Mouse (Mus musculus) heart, embryonic 16.5 days (tissue): ENCODE data around the gene Mfsd4a. TPM values are rescaled to one million over a fixed set of nuclear protein-coding genes. Genes with fewer than 3 reads are reported as not detected.

Experiments
- ATAC-seq: fragments of 200-750 bp; cut with Nextera tagmentation; replicated peaks from 2 replicates; pipeline ENCODE4 v1.8.0; 2017; ENCODE audit warnings: moderate number of reproducible peaks; ENCODE audit not compliant: insufficient read depth, low FRiP score; ENCODE audit errors: extremely low read depth
- H3K27ac ChIP-seq: fragments of 300-500 bp; sonication (generic); 2 replicates; pipeline ENCODE4 v1.5.1; 2014; ENCODE audit warnings: mild to moderate bottlenecking, low read length, control low read depth, moderate library complexity
- H3K27me3 ChIP-seq: fragments of 300-500 bp; sonication (generic); 2 replicates; pipeline ENCODE4 v1.6.1; 2014; ENCODE audit warnings: low read length, mixed read lengths; ENCODE audit not compliant: control insufficient read depth, insufficient read depth
- H3K36me3 ChIP-seq: fragments of 300-500 bp; sonication (generic); 2 replicates; pipeline ENCODE4 v1.6.1; 2014; ENCODE audit not compliant: control insufficient read depth, insufficient read depth
- H3K4me1 ChIP-seq: fragments of 300-500 bp; sonication (generic); 2 replicates; pipeline ENCODE4 v1.6.1; 2014; ENCODE audit warnings: low read length, mixed read lengths; ENCODE audit not compliant: control insufficient read depth, insufficient read depth
- H3K4me2 ChIP-seq: fragments of 300-500 bp; sonication (generic); 2 replicates; pipeline ENCODE4 v1.6.1; 2014; ENCODE audit warnings: low read depth, mild to moderate bottlenecking, control low read depth, low read length
- H3K4me3 ChIP-seq: fragments of 300-500 bp; sonication (generic); 2 replicates; pipeline ENCODE4 v1.5.1; 2014; ENCODE audit warnings: mild to moderate bottlenecking, control low read depth, low read length
- H3K9ac ChIP-seq: fragments of 300-500 bp; sonication (generic); 2 replicates; pipeline ENCODE4 v1.6.1; 2014; ENCODE audit warnings: low read length, control low read depth
- H3K9me3 ChIP-seq: fragments of 300-500 bp; sonication (generic); replicated peaks from 2 replicates; pipeline ENCODE4 v1.6.1; 2016; ENCODE audit warnings: low read length; ENCODE audit not compliant: control insufficient read depth
- WGBS: fragments of 180-500 bp; shearing (Covaris S2); extraction: QIAGEN DNeasy Blood & Tissue Kit; methylation state at CpG from one replicate; pipeline ENCODE4 v1.1.7; 2014; 5-methylcytosine and 5-hydroxymethylcytosine counted together
- polyA plus RNA-seq: library from polyadenylated mRNA; unstranded; fragments of >200 nt; fragmentation: Nextera tagmentation; extraction: Ambion mirVana; gene quantifications from 2 replicates; pipeline ENCODE4 v1.2.1, GENCODE M21; 2015

The Mfsd4a gene
- polyA plus RNA-seq, 1 experiment from 2014 or later, result 8.5 TPM

DNA sequence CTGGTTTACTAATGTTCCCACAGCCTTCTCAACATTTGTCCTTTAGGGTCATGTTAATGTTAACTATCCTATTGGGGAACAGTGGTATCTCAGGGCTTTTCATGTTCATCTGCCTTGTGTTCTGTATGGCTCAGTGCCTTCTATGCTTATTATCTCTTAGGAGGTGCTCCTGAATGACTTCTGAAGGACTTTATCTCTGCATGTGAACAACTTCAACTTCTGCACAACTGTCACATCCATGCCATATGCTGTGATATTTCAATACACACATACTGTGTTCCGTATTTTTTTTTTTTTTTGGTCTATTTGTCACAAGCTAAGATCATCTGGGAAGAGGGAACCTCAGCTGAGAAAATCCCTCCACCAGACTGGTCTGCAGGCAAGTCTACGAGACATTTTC is 10.6 kb upstream of the Mfsd4a start:
- Histone ChIP-seq H3K4me2 (no peak overlapping the region), H3K4me1 (no peaks in the 10 kb centered on the region), H3K27ac (no peak overlapping the region), H3K36me3 (no peaks in the 10 kb centered on the region), H3K4me3 (no peak overlapping the region), H3K9me3 (peaks cover 3% of the 10 kb centered on the region; the same call in 1 of the 2 replicates), H3K9ac (no peak overlapping the region), H3K27me3 (no peaks in the 10 kb centered on the region)
- WGBS, result 72% methylated on average over 2 of the region's 2 CpGs
- ATAC-seq, result no peak

DNA sequence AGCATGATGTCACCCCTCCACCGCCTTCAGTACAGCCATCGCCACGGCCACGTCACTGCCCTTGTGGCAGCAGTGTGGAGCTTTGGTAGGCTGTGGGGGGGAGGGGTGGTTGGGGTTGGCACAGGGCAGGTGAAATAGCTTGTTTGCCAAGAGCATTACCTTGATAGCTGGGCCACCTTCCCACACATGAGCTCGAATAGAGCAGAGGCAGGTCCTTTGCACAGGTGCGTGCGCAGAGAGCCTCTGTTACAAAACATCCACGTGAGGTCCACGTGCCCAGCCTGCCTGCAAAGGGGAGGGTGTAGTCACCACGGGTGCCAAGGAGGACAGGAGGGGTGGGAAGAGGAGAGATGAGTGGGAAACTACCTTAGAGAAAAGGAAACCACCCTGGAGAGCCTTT is 7.7 kb upstream of the Mfsd4a start:
- WGBS, result 81% methylated on average over 10 of the region's 10 CpGs

DNA sequence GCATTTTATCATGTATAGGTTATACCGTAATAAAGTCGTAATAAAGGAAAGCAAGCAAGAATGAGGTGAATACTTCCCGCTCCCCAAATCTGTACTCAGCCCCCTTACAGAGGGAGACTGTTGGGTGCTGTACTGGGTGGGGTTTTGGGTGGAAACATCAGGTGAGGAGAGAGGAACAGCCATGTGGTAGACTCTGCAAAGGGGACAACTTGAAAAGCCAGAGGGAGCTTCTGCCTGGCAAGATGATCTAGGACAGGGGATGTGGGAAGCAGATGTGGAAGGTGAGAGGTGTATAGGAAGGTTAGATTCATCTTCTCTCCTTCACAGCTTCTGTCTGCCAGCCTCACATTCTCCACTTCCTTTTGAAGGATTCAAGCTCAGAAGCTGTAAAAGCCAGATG is 2.8 kb upstream of the Mfsd4a start:
- Histone ChIP-seq H3K27me3 (peaks cover 31% of the 10 kb centered on the region), H3K27ac (no peak overlapping the region), H3K4me3 (no peak overlapping the region), H3K36me3 (no peaks in the 10 kb centered on the region), H3K4me2 (no peak overlapping the region), H3K4me1 (peaks cover 9% of the 10 kb centered on the region), H3K9ac (no peak overlapping the region), H3K9me3 (no peaks in the 10 kb centered on the region)
- no peak for ATAC-seq
- 82% methylated on average over 3 of the region's 3 CpGs for WGBS

More for the DNA sequence above, 7.7 kb upstream of the Mfsd4a start:
- Histone ChIP-seq H3K4me1 (no peaks in the 10 kb centered on the region), H3K9ac (no peak overlapping the region), H3K27me3 (no peaks in the 10 kb centered on the region), H3K4me3 (no peak overlapping the region), H3K9me3 (peaks cover 3% of the 10 kb centered on the region; the same call in 1 of the 2 replicates), H3K27ac (no peak overlapping the region), H3K36me3 (no peaks in the 10 kb centered on the region), H3K4me2 (no peak overlapping the region)
- ATAC-seq, result no peak

DNA sequence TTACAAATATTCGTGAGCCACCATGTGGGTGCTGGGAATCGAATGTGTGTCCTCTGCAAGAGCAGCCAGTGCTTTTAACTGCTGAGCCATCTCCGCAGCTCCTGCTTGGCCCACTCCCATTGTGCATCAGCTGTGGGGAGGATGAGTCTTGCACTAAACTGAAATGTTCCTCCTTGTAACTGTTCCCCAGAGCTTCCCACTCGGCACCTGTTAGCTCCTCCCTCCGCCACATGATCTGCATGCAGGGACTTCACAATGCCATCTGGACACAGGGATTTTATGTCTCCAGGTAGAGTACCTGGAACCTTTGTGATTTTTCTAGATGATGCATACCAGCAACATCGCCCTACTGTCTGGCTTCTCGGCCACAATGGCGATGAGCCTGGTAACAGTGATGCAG is 1.6 kb upstream of the Mfsd4a start:
- no peak for ATAC-seq
- Histone ChIP-seq H3K27ac (no peak overlapping the region), H3K9ac (no peak overlapping the region), H3K36me3 (no peaks in the 10 kb centered on the region), H3K4me2 (no peak overlapping the region), H3K9me3 (no peaks in the 10 kb centered on the region), H3K27me3 (peaks cover 42% of the 10 kb centered on the region), H3K4me3 (no peak overlapping the region), H3K4me1 (peaks cover 9% of the 10 kb centered on the region)
- 84% methylated on average over 8 of the region's 8 CpGs for WGBS

DNA sequence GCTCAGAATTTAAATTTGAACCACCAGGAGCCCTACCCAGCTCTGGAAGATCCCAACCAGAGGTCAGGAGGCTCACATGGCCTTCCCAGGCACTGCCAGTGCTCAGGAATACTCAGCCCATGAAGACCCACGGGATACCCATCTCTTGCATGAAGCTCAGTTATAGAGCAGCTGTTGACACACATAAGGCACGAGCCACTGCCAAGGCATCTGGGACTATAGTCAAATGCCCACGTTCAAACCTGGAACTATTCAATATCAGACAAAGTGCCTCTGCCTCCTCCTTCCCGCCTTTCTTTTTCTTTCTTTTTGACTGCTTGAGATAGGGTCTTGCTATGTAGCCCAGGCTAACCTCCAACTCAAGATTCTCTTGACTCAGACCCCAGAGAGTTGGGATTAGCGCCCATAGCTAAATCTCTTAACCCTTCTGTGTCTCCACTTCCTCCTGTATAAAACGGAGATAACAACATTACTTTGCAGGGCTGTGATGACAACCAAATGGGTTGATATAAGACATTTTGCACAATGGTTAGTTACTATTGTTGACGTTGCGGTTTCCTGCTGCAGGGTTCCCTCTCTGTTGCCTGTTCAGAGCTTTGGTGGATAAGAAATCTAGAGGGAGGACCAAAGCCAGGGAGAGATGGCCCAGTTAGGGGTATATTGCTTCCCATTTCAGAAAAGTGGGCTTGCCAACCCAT is 2.2 kb downstream of the Mfsd4a start:
- Histone ChIP-seq H3K9me3 (no peaks in the 10 kb centered on the region), H3K4me3 (no peak overlapping the region), H3K36me3 (no peaks in the 10 kb centered on the region), H3K27ac (no peak overlapping the region), H3K4me2 (no peak overlapping the region), H3K4me1 (peaks cover 9% of the 10 kb centered on the region), H3K27me3 (peaks cover 44% of the 10 kb centered on the region), H3K9ac (no peak overlapping the region)
- ATAC-seq, result no peak
- whole genome bisulfite sequencing, result 70% methylated on average over 8 of the region's 8 CpGs

DNA sequence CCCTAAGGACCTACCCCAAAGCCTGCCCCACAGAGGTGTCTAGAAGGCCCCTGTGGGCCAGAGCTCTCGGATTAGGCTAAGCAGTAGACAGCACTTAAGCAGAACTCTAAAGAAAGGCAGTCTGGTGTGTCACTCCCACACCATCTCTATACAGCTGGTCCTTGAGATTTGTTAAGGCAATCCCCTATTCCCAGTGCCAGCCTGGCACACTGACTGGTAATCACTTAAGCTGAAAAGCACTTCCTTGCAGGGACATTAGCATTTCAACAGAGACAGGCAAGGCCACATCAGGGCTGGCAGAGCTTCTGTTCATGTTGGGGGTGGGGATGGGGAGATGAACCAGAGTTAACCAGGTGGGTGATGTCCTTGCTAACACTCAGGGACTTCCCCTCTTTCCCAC is 2.9 kb downstream of the Mfsd4a start:
- 58% methylated on average over 1 of the region's 1 CpGs for WGBS
- no peak overlapping the region for H3K9ac ChIP-seq
- H3K9me3 ChIP-seq, result no peaks in the 10 kb centered on the region
- peaks cover 9% of the 10 kb centered on the region for H3K4me1 ChIP-seq
- H3K4me3 ChIP-seq, result no peak overlapping the region
- peaks cover 42% of the 10 kb centered on the region for H3K27me3 ChIP-seq
- no peak for ATAC-seq
- no peak overlapping the region for H3K27ac ChIP-seq
- H3K4me2 ChIP-seq, result no peak overlapping the region
- H3K36me3 ChIP-seq, result no peaks in the 10 kb centered on the region

DNA sequence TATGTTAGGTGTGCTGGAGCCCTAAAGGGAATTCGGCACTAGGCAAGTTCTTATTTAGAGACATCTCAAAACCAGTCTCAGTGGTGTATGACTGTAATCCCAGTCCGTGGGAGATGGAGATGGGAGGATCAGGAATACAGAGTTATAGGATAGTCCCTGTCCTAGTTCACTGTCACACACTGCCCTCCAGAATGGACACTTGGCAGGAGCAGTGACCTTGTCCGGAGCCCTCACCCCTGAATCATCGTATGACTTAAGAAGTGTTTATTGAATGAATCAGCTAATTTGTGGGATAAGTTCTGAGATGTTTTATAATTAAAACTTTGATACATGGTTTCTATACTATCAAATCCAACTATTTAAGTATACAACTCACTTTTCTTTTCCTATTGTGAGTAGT is 4.8 kb downstream of the Mfsd4a start:
- whole genome bisulfite sequencing, result 79% methylated on average over 4 of the region's 4 CpGs
- H3K4me3 ChIP-seq, result no peak overlapping the region
- no peak for ATAC-seq

DNA sequence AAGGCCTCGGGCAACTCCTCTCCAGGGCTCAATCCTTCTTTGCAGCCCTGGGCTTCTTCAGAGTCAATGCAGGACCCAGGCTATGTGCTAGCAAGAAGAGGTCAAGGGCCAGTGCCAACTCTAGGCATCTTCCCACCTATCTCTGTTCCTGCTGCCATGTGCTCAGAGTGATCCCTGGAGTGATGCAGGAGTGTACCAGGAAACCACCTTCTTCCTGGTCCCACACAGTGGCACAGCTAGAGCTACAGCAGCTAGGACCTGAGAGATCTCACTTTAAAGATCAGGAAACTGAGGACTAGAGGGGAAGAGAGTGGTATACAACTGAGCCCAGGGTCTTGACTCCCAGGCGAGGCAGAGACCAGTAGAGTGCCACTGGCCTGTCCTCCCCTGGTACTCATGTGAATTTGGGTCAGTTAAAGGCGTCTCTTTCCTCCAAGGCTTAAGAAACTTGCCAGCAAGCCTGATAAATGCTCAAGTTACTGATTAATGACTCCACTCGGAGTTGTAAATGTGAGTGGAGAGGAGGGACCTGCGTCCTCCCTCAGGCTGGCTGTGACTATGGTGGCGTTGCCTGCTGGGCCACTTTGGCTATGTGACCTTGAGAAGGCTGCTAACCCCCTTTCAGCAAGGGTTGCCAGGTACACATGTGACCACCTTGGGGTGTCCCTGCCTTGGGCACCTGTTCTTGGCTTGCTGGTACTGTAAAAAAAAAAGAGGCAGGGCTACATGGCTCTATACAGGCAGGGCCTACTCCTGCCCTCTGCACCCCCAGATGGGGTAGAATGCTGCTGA is 5.9 kb downstream of the Mfsd4a start:
- no peaks in the 10 kb centered on the region for H3K4me1 ChIP-seq
- ATAC-seq, result no peak
- H3K27me3 ChIP-seq, result peaks cover 20% of the 10 kb centered on the region
- WGBS, result 60% methylated on average over 6 of the region's 6 CpGs
- H3K9ac ChIP-seq, result no peak overlapping the region
- H3K4me3 ChIP-seq, result no peak overlapping the region
- H3K4me2 ChIP-seq, result no peak overlapping the region
- H3K9me3 ChIP-seq, result no peaks in the 10 kb centered on the region
- no peaks in the 10 kb centered on the region for H3K36me3 ChIP-seq
- H3K27ac ChIP-seq, result no peak overlapping the region

More for the DNA sequence above, 4.8 kb downstream of the Mfsd4a start:
- Histone ChIP-seq H3K4me2 (no peak overlapping the region), H3K9ac (no peak overlapping the region), H3K4me1 (peaks cover 9% of the 10 kb centered on the region), H3K27me3 (peaks cover 25% of the 10 kb centered on the region), H3K9me3 (no peaks in the 10 kb centered on the region), H3K36me3 (no peaks in the 10 kb centered on the region), H3K27ac (no peak overlapping the region)

DNA sequence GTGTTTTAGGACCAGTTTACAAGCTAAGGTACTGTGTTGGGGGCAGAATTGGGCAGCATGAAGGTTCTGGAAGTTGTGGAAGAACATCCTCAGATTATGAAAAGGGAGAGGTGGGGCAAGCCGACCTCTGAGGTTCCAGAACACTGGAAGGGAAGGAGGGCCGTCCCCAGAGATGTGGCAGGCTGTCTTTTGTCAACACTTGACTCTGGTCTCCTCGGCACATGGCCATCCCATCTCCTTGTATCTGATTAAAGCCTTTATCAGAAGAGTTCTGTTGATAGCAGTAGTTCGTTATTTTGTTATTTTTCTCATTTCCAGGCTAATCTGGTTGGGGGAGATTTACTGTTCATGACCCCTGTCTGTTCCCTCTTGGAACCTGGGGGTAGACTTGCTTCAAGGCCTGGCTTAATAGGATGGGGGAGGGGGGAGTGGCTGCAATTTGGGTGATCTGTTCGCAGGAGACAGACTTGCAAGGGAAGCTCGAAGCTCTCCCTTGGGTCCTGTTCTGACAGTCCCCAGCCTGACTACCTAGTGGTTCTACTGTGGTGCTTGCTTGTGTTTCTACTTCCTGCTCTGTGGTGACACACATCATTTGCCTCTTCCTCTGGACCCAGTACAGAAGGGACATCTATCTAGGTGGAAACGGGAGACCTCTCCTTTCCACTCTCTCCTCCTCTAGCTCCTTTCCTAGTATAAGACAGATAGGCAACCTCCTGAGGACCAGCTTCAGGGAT is 7.7 kb downstream of the Mfsd4a start:
- no peak for ATAC-seq
- Histone ChIP-seq H3K9ac (no peak overlapping the region), H3K36me3 (no peaks in the 10 kb centered on the region), H3K27me3 (peaks cover 9% of the 10 kb centered on the region), H3K4me3 (no peak overlapping the region), H3K4me1 (no peaks in the 10 kb centered on the region), H3K27ac (no peak overlapping the region), H3K9me3 (no peaks in the 10 kb centered on the region), H3K4me2 (no peak overlapping the region)
- 30% methylated on average over 7 of the region's 7 CpGs for WGBS
